Mouse (Mus musculus): ENCODE results near the gene H2-DMa.

H2-DMa gene

GRCm38 (mm10) chr17:34155534-34155933, 36.2 kb downstream of the H2-DMa start:
- no peak for DNase-seq (ENCODE audit: low read depth)

DNA sequence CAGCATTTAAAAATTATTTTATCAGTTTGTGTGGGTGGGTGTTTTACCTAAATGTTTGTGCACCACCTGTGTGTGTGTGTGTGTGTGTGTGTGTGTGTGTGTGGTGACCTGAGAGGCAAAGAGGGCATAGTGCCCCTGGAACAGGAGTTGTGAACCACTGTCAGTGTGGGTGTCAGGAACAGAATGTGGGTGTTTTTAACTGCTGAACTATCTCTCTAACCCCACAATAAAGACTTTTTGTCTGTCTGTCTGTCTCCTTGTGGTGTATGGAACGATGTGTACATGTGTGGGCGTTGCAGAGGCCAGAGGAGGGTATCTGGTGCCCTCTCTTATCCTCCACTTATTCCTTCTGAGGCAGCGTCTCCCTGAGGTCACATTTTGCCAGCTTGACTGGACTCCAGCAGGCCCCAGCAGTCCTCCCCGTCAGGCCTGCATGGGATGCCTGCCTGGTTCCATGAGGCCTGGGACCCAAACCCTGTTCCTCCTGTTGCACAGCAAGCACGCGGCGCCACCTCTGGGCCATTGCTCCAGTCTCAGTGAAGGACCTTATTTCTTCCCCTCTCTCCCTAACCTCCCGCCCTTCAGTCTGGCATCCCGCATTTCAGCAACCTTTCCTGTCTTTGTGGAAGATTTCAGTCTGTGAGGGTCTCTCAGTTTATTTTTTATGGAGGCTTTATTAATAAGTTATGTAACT, 45.0 kb downstream of the H2-DMa start:
- DNase-seq (ENCODE audit: low read depth): peak; percentile 64

DNA sequence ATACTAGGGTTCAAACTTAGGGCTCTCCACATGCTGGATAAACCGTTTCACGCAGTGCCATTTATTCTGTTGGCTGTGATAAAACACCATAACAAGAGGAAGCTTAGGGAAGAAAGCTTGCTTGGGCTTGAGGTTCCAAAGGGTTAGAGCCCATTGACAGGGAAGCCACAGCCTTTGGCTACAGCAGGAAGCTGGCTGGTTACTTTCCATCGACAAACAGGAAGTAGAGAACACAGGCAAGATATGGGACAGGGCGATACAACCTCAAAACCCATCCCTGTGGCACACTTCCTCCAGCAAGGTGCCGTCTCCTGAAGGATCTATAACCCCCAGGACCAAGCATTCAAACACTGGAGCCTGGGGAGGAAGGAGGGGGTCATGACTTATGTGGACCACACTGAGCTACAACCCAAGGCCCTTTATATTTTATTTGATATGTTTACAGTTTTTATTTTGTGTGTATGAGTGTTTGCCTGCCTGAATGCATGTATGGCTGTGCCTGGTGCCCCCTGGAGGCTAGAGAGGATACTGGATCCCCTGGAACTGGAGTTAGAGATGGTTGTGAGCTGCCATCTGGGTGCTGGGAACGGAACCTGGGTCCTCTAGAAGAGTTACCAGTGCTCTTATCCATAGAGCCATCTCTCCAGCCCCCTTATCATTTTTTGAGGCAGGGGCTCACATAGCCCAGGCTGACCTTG, 45.8 kb downstream of the H2-DMa start:
- DNase-seq (ENCODE audit: low read depth): peak; percentile 65

DNA sequence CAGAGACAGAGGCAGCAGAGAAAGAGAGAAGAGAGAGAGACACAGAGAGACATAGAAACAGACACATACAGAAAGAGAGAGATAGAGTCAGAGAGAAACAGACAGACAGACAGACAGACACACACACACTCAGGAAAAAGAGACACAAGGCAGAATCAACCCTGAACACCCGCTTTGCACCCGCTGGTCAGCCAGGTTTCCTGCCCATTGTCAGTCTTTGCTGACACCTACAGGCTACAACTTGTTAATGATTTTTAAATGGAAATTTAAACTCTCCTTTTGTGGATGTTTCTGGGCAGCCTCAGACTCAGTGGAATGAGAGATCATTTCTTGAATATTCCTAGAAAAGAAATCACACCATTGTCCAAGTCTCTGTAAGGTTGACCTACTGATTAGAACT, 49.9 kb downstream of the H2-DMa start:
- peak; percentile 78 for DNase-seq (ENCODE audit: low read depth)

DNA sequence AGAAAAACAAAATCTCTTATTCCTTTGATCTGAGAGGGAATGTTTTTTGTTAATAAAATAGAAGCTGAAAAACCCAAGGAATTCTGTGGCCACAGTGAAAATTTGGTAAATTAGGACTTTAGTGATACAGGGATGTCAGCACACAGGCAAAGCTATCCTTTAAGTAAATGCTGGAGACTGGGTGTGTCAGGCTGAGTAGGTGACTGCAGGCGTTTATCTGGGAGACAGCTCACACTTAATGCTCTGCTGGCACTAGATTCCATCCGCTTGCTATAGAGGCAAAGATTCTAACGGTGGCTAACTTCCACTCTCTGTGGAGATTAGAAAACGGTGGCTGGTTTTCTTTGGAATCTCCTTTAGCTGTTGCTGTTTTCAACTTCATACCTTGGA, 51.1 kb downstream of the H2-DMa start:
- no peak for DNase-seq (ENCODE audit: low read depth)

DNA sequence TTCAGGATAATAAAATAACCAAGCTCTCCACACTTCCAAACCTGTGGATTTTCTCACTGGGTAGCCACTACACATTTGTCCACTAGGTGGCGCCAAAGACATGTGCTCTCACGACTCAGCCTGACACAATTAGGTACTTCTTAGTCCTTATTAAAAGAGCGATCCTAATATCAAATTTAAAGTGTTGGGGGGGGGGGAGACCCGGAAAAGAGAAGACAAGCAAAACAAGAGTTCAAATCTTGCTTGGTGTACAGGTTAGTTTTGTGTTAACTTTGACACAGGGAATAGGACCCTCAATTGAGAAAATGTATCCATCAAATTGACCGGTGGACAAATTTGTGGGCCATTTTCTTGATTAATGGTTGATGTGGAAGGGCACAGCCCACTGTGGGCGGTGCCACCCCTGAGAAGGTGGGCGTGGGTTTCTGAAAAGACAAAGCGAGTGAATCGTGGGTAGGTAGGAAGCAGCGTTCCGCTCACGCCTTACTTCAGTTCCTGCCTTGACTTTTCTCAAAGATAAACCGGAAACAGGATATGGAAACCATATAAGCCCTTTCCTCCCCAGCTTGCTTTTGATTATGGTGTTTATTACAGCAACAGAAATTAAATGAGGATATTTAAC, 51.6 kb downstream of the H2-DMa start:
- peak; percentile 96 for DNase-seq (ENCODE audit: low read depth)

DNA sequence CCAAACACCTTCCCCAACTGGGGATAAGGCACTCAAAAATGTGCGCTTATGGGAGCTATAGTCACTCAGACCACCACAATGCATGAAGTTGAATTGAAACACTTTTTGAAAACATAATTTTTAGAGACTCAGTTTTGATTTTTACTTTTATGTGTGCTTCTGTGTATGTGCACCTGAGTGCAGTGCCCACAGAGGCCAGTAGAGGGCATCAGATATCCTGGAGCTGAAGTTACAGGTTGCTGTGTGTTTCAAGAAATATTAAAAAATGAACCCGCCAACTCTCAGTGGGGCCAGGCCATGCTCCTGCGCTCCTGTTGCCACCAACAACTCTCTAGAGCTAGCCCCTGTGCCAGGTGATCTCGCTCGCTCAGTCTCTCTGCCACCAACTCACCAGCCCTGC, 53.2 kb downstream of the H2-DMa start:
- DNase-seq (ENCODE audit: low read depth): peak; percentile 57

GRCm38 (mm10) chr17:34174075-34174474, 54.7 kb downstream of the H2-DMa start:
- DNase-seq (ENCODE audit: low read depth): peak; percentile 63

GRCm38 (mm10) chr17:34177179-34177578, 57.8 kb downstream of the H2-DMa start:
- DNase-seq (ENCODE audit: low read depth): peak; percentile 75

- no peak for DNase-seq (ENCODE audit: low read depth)
These were observed 59.7 kb downstream of the H2-DMa start for GRCm38 (mm10) chr17:34179019-34179418.

DNA sequence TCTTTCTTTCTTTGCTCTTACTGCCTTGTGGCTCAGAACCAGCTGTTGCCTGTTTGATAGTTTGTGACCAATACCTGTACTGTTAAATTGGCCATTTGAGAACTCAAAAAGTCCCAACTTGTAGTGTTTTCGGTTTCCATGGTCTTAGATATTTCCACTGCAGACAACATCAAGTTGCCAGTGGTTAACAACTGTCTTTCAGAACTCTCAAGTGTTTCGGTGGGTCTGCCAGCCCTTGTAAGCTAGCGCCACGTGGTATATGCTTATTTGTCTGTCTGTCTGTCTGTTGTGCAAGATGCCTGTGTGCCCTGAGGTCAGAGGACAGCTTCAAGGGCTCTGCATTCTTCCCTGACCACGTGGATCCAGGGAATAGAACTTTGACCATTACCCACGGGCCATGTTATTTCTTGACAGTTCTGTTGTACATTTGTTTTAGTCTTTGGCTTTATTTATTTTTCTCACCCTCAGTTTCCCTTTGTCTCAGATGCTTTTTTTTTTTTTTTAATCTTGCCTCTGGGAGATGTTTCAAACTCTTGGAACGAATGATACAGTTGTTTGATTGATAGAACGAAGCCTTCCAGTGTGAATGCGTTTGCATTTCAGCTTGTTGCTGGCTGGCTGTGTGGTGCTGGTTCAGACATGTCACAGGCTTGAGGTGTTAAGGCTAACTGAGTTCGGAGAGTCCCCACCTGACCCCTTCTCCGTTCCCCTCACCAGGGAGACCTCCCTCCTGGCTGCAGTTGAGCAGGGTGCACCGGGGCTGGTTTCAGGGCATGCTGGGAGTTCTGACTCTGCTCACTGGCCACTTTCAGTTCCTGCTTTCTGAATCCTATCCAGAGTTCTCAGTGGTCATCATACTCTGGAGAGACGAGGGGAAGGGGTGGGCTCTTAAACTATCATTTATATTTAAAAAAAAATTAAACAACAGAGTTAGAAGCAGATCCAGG, 60.8 kb downstream of the H2-DMa start:
- no peak for DNase-seq (ENCODE audit: low read depth)

DNA sequence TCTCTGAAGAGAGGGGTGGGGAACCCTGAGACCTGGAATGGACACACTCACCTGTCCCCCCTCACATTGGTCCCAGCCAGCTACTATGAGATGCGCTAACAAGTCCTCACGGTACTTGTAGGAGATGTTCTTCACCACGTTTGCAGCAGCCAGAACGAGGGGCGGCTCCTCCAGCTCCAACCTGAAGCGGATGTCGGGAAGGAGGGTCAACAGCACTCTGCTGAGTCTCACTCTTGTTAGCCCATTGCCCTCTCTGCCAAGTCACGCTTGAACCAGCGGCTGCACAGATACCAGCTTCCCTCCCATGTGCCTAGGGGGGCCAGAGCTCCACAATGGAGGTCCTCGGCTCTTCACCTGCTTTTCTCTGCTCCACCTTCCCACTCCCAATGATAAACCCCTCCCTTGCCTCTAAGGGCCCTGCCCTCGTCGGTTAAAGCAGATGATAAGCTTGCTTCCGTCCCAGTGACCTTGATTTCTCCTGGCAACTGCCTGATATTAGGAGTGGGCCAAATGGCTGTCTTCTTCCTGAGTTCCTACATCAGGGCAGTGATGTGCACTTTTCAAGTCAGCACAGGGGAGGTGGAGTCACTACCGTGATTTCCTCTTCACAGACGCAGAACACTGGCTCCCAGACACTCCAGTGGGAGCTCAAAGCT, 64.4 kb downstream of the H2-DMa start:
- DNase-seq (ENCODE audit: low read depth): no peak

DNA sequence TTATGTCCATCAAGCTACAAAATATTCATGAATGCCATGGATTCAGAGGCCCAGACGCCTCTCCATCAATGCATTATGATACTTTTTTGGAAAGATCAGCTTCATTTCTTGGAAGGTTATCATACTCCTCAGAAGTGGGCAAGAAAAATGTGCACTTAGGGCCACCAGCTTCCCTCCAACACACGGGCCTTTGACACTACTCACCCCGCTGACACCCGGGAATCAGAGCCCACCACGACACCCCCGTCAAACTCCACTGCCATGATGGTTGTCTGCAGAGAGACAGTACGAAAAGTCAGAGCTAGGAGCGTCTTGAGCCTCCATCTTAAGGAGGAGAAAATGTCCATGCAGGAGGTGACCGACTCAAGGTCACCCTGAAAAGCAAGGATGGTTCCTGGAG, 66.2 kb downstream of the H2-DMa start:
- DNase-seq (ENCODE audit: low read depth): no peak

DNA sequence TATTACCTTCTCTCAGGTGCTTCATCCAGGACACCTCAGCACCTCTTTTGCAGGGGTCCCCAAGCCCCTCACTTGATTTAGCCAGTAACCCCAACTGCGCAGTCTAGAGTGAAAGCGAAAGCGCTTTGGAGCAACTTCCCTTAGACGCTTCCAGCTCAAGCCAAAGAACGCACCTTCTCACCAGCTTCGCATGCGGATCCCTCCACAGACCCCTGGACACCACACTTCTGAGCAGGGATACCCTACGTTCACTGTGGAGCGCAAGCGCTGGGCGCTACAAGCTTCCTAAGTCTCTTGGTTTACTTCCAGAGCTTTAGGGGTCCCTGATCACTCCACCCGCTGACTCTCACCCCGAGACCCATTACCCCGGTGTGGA, 67.5 kb downstream of the H2-DMa start:
- DNase-seq (ENCODE audit: low read depth): no peak

- peak; percentile 100 for DNase-seq (ENCODE audit: low read depth)
These were observed 68.0 kb downstream of the H2-DMa start, which contains the start of the genes Tap1 and Psmb9 for GRCm38 (mm10) chr17:34187261-34187916. Tap1 (plus strand) TSS chr17:34187553. Psmb9 (minus strand) TSS chr17:34187764.

GRCm38 (mm10) chr17:34188010-34188409, 68.7 kb downstream of the H2-DMa start:
- DNase-seq (ENCODE audit: low read depth): peak; percentile 61

All from naive thymus-derived CD4-positive, alpha-beta T cell, adult 2 months (primary cell).